Mouse (Mus musculus) brown adipose tissue, adult 24 weeks (tissue): ENCODE results near the gene 1520401A03Rik. TPM values are rescaled to one million over a fixed set of nuclear protein-coding genes. Genes with fewer than 3 reads are reported as not detected.
A peak's percentile ranks its signal among the peaks of the same experiment; 100 is the strongest.

Source experiments
- H3K27ac ChIP-seq: fragments of 200-500 bp; replicated peaks from 2 replicates; pipeline ENCODE4 v1.5.1; 2012; ENCODE audit warnings: low read depth, mild to moderate bottlenecking, low read length
- H3K4me1 ChIP-seq: fragments of 200-500 bp; 2 replicates; pipeline ENCODE4 v1.6.1; 2012; ENCODE audit warnings: low read length, mixed read lengths; ENCODE audit not compliant: control insufficient read depth, insufficient read depth, insufficient read length
- H3K4me3 ChIP-seq: fragments of 200-500 bp; 2 replicates; pipeline ENCODE4 v1.5.1; 2012; ENCODE audit warnings: low read depth, mild to moderate bottlenecking, low read length, moderate library complexity; ENCODE audit not compliant: insufficient read depth
- polyA plus RNA-seq: library from polyadenylated mRNA; stranded (reverse); fragments of >200 nt; gene quantifications from 2 replicates; pipeline ENCODE4 v1.2.4, GENCODE M21; 2012; ENCODE audit not compliant: missing spikeins, insufficient read depth, insufficient read length

Gene 1520401A03Rik
- polyA plus RNA-seq, 1 experiment = not detected

- no peak overlapping the region for H3K27ac ChIP-seq
- no peak overlapping the region for H3K4me3 ChIP-seq
- no peaks in the 10 kb centered on the region for H3K4me1 ChIP-seq
These were observed 24.9 kb upstream of the 1520401A03Rik start for GRCm38 (mm10) chr17:23747471-23747870.

- H3K4me3 ChIP-seq = no peak overlapping the region
- no peaks in the 10 kb centered on the region; the same call in 1 of the 2 replicates for H3K4me1 ChIP-seq
- no peak overlapping the region for H3K27ac ChIP-seq
These were observed 24.2 kb upstream of the 1520401A03Rik start for GRCm38 (mm10) chr17:23746767-23747166.

- Histone ChIP-seq H3K4me3 (no peak overlapping the region), H3K27ac (no peak overlapping the region), H3K4me1 (no peaks in the 10 kb centered on the region; the same call in 1 of the 2 replicates)
These were observed 23.7 kb upstream of the 1520401A03Rik start for GRCm38 (mm10) chr17:23746311-23746710.

GRCm38 (mm10) chr17:23745301-23746251, 23.0 kb upstream of the 1520401A03Rik start, which contains the start of gene Kremen2:
Gene Kremen2 (minus strand): TSS chr17:23745833.
- peak within 1 kb of the TSS; percentile 33 for H3K4me3 ChIP-seq
- no peak within 1 kb of the TSS for H3K27ac ChIP-seq
- H3K4me1 ChIP-seq = no peaks in the 10 kb centered on the region; the same call in 1 of the 2 replicates

- H3K4me1 ChIP-seq = no peaks in the 10 kb centered on the region; the same call in 1 of the 2 replicates
- peak overlapping the region; percentile 21; the same call in 1 of the 2 replicates for H3K4me3 ChIP-seq
- H3K27ac ChIP-seq = no peak overlapping the region
These were observed 22.1 kb upstream of the 1520401A03Rik start for GRCm38 (mm10) chr17:23744651-23745050.

- Histone ChIP-seq H3K4me1 (no peaks in the 10 kb centered on the region; the same call in 1 of the 2 replicates), H3K4me3 (no peak overlapping the region), H3K27ac (no peak overlapping the region)
These were observed 21.5 kb upstream of the 1520401A03Rik start for GRCm38 (mm10) chr17:23744076-23744475.

- peaks cover 3% of the 10 kb centered on the region; the same call in 1 of the 2 replicates for H3K4me1 ChIP-seq
- no peak overlapping the region for H3K27ac ChIP-seq
- H3K4me3 ChIP-seq = peak overlapping the region; percentile 32; the same call in 1 of the 2 replicates
These were observed 20.4 kb upstream of the 1520401A03Rik start for GRCm38 (mm10) chr17:23742941-23743340.

GRCm38 (mm10) chr17:23742210-23742793, 19.7 kb upstream of the 1520401A03Rik start:
- H3K4me3 ChIP-seq = peak overlapping the region; percentile 32

GRCm38 (mm10) chr17:23741359-23742209, 19.0 kb upstream of the 1520401A03Rik start:
- Histone ChIP-seq H3K4me3 (peak overlapping the region; percentile 32), H3K27ac (no peak overlapping the region), H3K4me1 (peaks cover 7% of the 10 kb centered on the region; the same call in 1 of the 2 replicates)

More at GRCm38 (mm10) chr17:23742210-23742793, 19.7 kb upstream of the 1520401A03Rik start:
- H3K4me1 ChIP-seq = peaks cover 7% of the 10 kb centered on the region; the same call in 1 of the 2 replicates
- no peak overlapping the region for H3K27ac ChIP-seq

- Histone ChIP-seq H3K27ac (peak within 1 kb of the TSS; percentile 69), H3K4me1 (peaks cover 7% of the 10 kb centered on the region; the same call in 1 of the 2 replicates), H3K4me3 (peak within 1 kb of the TSS; percentile 89)
These were observed 18.0 kb upstream of the 1520401A03Rik start, which contains the start of gene Paqr4 for GRCm38 (mm10) chr17:23740598-23741021. Gene Paqr4 (minus strand): TSS chr17:23740867.

GRCm38 (mm10) chr17:23740136-23740584, 17.6 kb upstream of the 1520401A03Rik start:
- Histone ChIP-seq H3K27ac (peak overlapping the region; percentile 69), H3K4me3 (peak overlapping the region; percentile 89), H3K4me1 (peaks cover 7% of the 10 kb centered on the region; the same call in 1 of the 2 replicates)

GRCm38 (mm10) chr17:23739202-23740135, 16.9 kb upstream of the 1520401A03Rik start:
- H3K27ac ChIP-seq = peak overlapping the region; percentile 69
- peak overlapping the region; percentile 89 for H3K4me3 ChIP-seq
- H3K4me1 ChIP-seq = peaks cover 7% of the 10 kb centered on the region; the same call in 1 of the 2 replicates

- H3K27ac ChIP-seq = no peak overlapping the region
- peaks cover 7% of the 10 kb centered on the region; the same call in 1 of the 2 replicates for H3K4me1 ChIP-seq
- H3K4me3 ChIP-seq = peak overlapping the region; percentile 89
These were observed 16.2 kb upstream of the 1520401A03Rik start for GRCm38 (mm10) chr17:23738836-23739201.
